Mouse (Mus musculus) cerebellum, postnatal 36 days (tissue): ENCODE measurements around the gene Tent4a.

ENCODE experiments used
- DNase-seq, 2 experiments: peaks; one replicate each; pipeline ENCODE4 v3.0.0; 2021 to 2022; ENCODE audit warnings: mixed read lengths in 2 of 2

The Tent4a gene

DNA sequence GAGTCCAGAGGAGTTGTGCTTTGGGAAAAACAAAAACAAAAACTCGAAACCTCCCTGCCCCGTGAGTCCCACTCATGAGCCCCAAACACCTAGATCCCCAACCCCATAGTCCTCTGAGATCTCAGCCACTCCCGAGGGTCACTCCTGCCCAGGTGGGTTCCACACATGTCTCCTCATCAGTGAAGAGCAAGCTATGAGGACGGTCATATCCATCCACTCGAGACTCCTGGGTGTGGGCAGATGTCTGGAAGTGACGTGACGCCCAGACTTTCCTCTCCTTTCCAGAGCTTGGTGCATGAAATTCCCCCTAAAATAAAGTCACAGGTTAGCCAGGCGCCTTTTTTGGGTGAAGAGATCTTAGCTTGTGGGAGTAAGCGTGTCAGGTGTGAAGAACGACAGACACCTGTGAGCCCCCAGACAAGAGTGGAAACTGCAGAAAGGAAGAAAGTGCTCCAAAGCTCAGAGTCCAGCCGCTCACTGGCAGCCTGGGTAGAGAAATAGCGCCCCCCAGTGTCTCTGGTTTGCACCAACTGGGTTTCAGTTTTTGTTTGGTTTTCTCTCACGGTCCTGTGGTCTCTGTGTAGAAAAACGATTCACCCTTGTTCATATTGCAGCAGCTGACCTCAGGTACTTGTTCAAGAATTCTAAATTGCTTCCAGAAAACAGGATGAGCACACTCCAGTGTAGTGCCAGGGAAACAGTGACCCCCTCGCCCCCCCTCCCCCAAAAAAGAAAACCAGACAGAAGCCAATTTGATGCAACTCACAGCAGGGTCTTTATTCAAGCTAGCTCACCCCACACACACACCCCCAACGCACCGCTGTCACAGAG lies 73.6 kb downstream of the Tent4a start:
- DNase-seq: peak; percentile 14 to 19

GRCm38 (mm10) chr13:69459657-69460458 lies 74.6 kb downstream of the Tent4a start:
- DNase-seq: peak; percentile 40 to 42

DNA sequence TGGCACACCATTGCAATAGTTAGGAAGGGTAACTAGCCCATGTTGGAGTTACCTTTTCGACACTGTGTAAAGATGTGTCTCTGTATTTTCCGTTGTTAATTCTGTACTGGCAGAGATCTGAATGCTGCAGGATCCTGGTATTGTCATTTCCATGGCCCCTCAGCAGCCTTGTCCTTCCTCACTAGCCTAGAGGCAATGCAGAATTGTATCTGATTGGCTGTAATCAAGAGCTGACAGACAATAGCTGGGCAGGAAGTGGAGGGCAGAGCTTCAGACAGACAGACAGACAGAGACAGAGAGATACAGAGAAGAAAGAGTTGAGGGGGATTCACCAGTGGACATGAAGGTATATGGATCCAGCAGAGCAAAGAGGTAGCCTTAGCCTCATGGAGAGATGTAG lies 75.5 kb downstream of the Tent4a start:
- DNase-seq: no peak

GRCm38 (mm10) chr13:69458461-69458860 lies 76.0 kb downstream of the Tent4a start:
- DNase-seq: no peak

DNA sequence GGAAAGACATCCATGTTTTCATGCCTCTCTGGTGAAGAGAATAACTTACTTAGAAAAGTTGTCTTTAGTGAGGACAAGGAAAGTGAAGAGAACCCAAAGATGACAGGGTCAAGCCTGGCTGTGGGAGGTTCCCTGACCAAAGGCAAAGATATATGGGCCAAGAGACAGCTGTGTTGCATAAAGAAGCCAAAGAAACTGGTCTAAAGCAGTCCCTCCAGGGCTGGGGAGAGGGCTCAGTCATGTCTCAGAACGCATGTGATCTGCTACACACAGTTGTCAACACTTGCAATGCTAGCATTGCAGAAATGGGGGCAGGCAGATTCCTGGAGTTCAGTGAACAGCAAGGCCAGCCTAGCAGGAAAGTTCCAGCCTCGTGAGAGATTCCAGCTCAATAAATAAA lies 77.3 kb downstream of the Tent4a start:
- no peak for DNase-seq

GRCm38 (mm10) chr13:69456641-69457040 lies 77.8 kb downstream of the Tent4a start:
- DNase-seq: no peak

- DNase-seq: no peak
Observed at GRCm38 (mm10) chr13:69455476-69456175, 78.8 kb downstream of the Tent4a start.
